Mouse (Mus musculus) hindbrain, embryonic 11.5 days (tissue): Measurements from ENCODE around the gene Gm8453. TPM values are rescaled to one million over a fixed set of nuclear protein-coding genes. Genes with fewer than 3 reads are reported as not detected.
"Not testable (repeated sequence)": the region's sequence is repeated elsewhere in the genome, so short reads cannot be mapped to it uniquely, and the experiment has no call there.

ENCODE experiments used
- ATAC-seq: fragments of 200-750 bp; cut with Nextera tagmentation; 2 replicates; pipeline ENCODE4 v1.8.0; 2017; ENCODE audit warnings: mild to moderate bottlenecking, moderate TSS enrichment, moderate library complexity; ENCODE audit not compliant: low FRiP score
- DNase-seq: peaks from one replicate; pipeline ENCODE4 v3.0.0-alpha.2; 2015; ENCODE audit warnings: low spot score
- H3K27ac ChIP-seq: fragments of 300-500 bp; sonication (generic); 2 replicates; pipeline ENCODE4 v1.5.1; 2014; ENCODE audit warnings: mild to moderate bottlenecking, low read depth, low read length
- H3K27me3 ChIP-seq: fragments of 300-500 bp; sonication (generic); 2 replicates; pipeline ENCODE4 v1.6.1; 2014; ENCODE audit warnings: mild to moderate bottlenecking, low read length, moderate library complexity, mixed read lengths; ENCODE audit not compliant: control insufficient read depth, insufficient read depth
- H3K36me3 ChIP-seq: fragments of 300-500 bp; sonication (generic); 2 replicates; pipeline ENCODE4 v1.6.1; 2014; ENCODE audit warnings: mild to moderate bottlenecking, low read length, moderate library complexity, mixed read lengths; ENCODE audit not compliant: control insufficient read depth, insufficient read depth
- H3K4me1 ChIP-seq: fragments of 300-500 bp; sonication (generic); replicated peaks from 2 replicates; pipeline ENCODE4 v1.6.1; 2014; ENCODE audit warnings: low read length, mixed read lengths; ENCODE audit not compliant: control insufficient read depth, insufficient read depth
- H3K4me2 ChIP-seq: fragments of 300-500 bp; sonication (generic); replicated peaks from 2 replicates; pipeline ENCODE4 v1.6.1; 2014; ENCODE audit warnings: mild to moderate bottlenecking, low read depth, low read length
- H3K4me3 ChIP-seq: fragments of 300-500 bp; sonication (generic); 2 replicates; pipeline ENCODE4 v1.5.1; 2014; ENCODE audit warnings: low read depth, low read length
- H3K9ac ChIP-seq: fragments of 300-500 bp; sonication (generic); 2 replicates; pipeline ENCODE4 v1.6.1; 2014; ENCODE audit warnings: low read depth, low read length
- H3K9me3 ChIP-seq: fragments of 300-500 bp; sonication (generic); 2 replicates; pipeline ENCODE4 v1.6.1; 2016; ENCODE audit warnings: low read length; ENCODE audit not compliant: control insufficient read depth
- WGBS: fragments of 180-500 bp; shearing (Covaris S2); extraction: QIAGEN DNeasy Blood & Tissue Kit; methylation state at CpG from one replicate; pipeline ENCODE4 v1.1.7; 2014; 5-methylcytosine and 5-hydroxymethylcytosine counted together
- polyA plus RNA-seq: library from polyadenylated mRNA; unstranded; fragments of >200 nt; fragmentation: Nextera tagmentation; extraction: Ambion mirVana; gene quantifications from 2 replicates; pipeline ENCODE4 v1.2.1, GENCODE M21; 2014

The Gm8453 gene
- not detected in 2 replicates for polyA plus RNA-seq

DNA sequence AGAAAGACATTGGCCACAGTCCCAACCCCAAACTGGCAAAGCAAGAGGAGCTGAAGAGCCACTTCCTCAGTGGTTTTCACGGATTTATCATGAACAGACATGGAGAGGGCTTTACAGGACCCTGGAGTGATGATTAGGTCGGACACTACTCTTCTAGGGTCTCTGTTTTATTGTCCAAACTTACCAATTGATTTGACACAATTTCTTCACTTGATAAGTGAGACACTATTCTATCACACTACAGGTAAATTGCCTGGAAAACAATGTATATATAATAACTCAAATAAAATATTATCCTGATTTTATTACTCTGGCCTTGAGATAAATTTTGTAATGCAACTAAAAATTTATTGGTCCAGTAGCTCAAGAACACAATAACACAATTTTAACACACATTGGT, at the start of gene Gm8453:
Gene Gm8453, minus strand, starts transcription at position 101 of the 400 bp plus-strand sequence.
- H3K4me1 ChIP-seq, H3K27ac ChIP-seq, H3K4me3 ChIP-seq, H3K9me3 ChIP-seq, ATAC-seq, H3K36me3 ChIP-seq, H3K27me3 ChIP-seq, DNase-seq, H3K4me2 ChIP-seq, H3K9ac ChIP-seq: not testable (repeated sequence)
- 23% methylated on average over 1 of the region's 2 CpGs for WGBS

GRCm38 (mm10) chr7:22201164-22201563, 28.1 kb downstream of the Gm8453 start, which contains the start of gene Gm8653:
Gene Gm8653 (minus strand): TSS chr7:22201264.
- H3K9ac ChIP-seq, H3K36me3 ChIP-seq, H3K4me3 ChIP-seq, H3K27me3 ChIP-seq, H3K9me3 ChIP-seq, DNase-seq, H3K4me2 ChIP-seq, H3K27ac ChIP-seq, ATAC-seq, H3K4me1 ChIP-seq: not testable (repeated sequence)
- no CpG with 5 or more reads among the region's 2 CpGs for WGBS

GRCm38 (mm10) chr7:22189077-22189476, 40.2 kb downstream of the Gm8453 start, which contains the start of gene Vmn1r143:
Gene Vmn1r143 (plus strand): TSS chr7:22189377.
- not testable (repeated sequence) for H3K4me1 ChIP-seq, H3K4me3 ChIP-seq, H3K4me2 ChIP-seq, H3K27me3 ChIP-seq, H3K9ac ChIP-seq, H3K27ac ChIP-seq, ATAC-seq, DNase-seq, H3K9me3 ChIP-seq, H3K36me3 ChIP-seq
- no CpG with 5 or more reads among the region's 3 CpGs for WGBS

Other genes starting within 250 kb of the Gm8453 start
- not detected in 2 replicates for gene Vmn1r137, start 234.9 kb downstream of the Gm8453 start, polyA plus RNA-seq
- gene Vmn1r138, start 200.6 kb downstream of the Gm8453 start, polyA plus RNA-seq: not detected in 2 replicates
- gene Gm6176, start 173.2 kb downstream of the Gm8453 start, polyA plus RNA-seq: not detected in 2 replicates
- gene Vmn1r139, start 160.4 kb downstream of the Gm8453 start, polyA plus RNA-seq: not detected in 2 replicates
- gene Gm16451, start 111.2 kb downstream of the Gm8453 start, polyA plus RNA-seq: not detected in 2 replicates
- gene Gm10666, start 94.7 kb downstream of the Gm8453 start, polyA plus RNA-seq: not detected in 2 replicates
- gene Vmn1r142, start 65.4 kb downstream of the Gm8453 start, polyA plus RNA-seq: not detected in 2 replicates
- not detected in 2 replicates for gene Vmn1r143, start 40.1 kb downstream of the Gm8453 start, polyA plus RNA-seq
- not detected in 2 replicates for gene Gm8653, start 28.2 kb downstream of the Gm8453 start, polyA plus RNA-seq
- not detected in 2 replicates for gene Gm4187, start 100.2 kb upstream of the Gm8453 start, polyA plus RNA-seq
- not detected in 2 replicates for gene Gm8660, start 141.6 kb upstream of the Gm8453 start, polyA plus RNA-seq
- gene Vmn1r148, start 184.1 kb upstream of the Gm8453 start, polyA plus RNA-seq: not detected in 2 replicates
- gene Vmn1r149, start 208.7 kb upstream of the Gm8453 start, polyA plus RNA-seq: not detected in 2 replicates
- gene Gm10665, start 234.6 kb upstream of the Gm8453 start, polyA plus RNA-seq: not detected in 2 replicates